29 mouse cellular contexts compared by ENCODE assay signal in the genomic region with DNA sequence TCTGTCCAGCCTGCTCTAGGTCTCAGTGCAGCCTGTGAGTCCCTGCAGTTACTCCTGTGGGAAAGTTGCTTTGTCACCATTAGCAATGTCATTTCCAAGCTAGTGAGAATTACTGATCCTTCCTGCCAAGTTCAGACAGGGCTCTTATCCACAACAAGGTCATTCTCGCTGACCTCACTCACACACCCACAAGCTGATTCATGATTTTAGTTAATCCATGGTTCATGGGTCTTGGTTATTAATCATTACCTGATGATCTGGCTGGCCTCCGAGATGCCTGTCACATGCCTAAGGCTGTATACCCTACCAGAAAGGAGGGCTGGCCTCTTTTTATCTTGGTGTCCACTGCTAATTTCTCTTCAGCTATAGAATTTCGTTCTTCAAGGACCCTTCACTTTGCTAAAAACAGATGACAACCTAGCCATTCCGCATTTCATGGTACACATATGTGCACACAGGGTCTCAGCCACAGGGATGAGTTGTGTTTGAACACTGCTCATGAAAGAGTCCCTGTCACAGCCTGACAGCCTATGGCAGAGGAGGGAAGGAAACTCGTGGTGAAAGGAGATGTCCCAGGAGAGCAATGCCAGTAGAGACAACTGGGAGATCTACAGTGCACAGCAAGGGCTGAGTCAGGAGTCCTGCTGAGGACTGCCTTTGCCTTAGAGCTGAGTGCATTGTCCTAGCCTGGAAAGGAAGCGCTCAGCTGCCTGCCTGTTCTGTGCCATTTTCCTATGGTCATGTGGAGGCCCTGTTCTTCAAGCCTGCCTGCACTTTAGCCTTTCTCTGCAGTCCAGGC. TPM values are rescaled to one million over a fixed set of nuclear protein-coding genes. Genes with fewer than 3 reads are reported as not detected.
A peak's percentile ranks its signal among the peaks of the same experiment; 100 is the strongest.
DNase-seq lines count a peak whose midpoint lies in the region; ATAC-seq and TF ChIP-seq lines count a peak whose summit lies in the region.
"Not testable (repeated sequence)": the region's sequence is repeated elsewhere in the genome, so short reads cannot be mapped to it uniquely, and the experiment has no call there.
"Had no signal": no experiment of that assay in that cellular context is flagged by ENCODE, and none has a peak within 500 bp of the region (broad histone marks: within the 10 kb centered on the region; RNA-seq: fewer than 3 reads in every experiment).

No protein-coding gene starts in this region.

- not testable (repeated sequence) for H3K9ac ChIP-seq in kidney, postnatal 0 days (ENCODE audit: low read depth, low read length)
- H3K9ac ChIP-seq in liver, adult 2 months (ENCODE audit: low read depth, low read length), result peak overlapping the region; percentile 12; the same call in 1 of the 2 replicates

- not testable (repeated sequence) for H3K4me2 ChIP-seq in kidney, postnatal 0 days (ENCODE audit: low read length)

- peak overlapping the region; percentile 51; the same call in 1 of the 2 replicates for H3K27ac ChIP-seq in kidney, postnatal 0 days
- H3K27ac ChIP-seq in liver, adult 2 months (replicated peaks; ENCODE audit: insufficient read depth, low read depth, low read length), result peak overlapping the region; percentile 75
- peak overlapping the region; percentile 30; the same call in 1 of the 2 replicates for H3K27ac ChIP-seq in small intestine, adult 2 months (ENCODE audit: insufficient read depth, low read depth, low read length)

- peak; percentile 19 for DNase-seq in NIH3T3 (ENCODE audit: low read depth)
- DNase-seq in adrenal gland, postnatal 14 days, result peak; percentile 52
- peak; percentile 19 to 28 for DNase-seq in heart, adult 9 months (ENCODE audit: low spot score in 2 of 2)
- peak; percentile 79 for DNase-seq in kidney, adult 18-20 months
- not testable (repeated sequence) for DNase-seq in kidney, postnatal 0 days (ENCODE audit: low spot score)
- DNase-seq in liver, adult 2 months (ENCODE audit: extremely low read depth, low read depth, low spot score), result peak; percentile 99
- DNase-seq in yolk sac, embryonic 10.5 days (ENCODE audit: low spot score), result peak; percentile 26

- H3K4me3 ChIP-seq in kidney, postnatal 0 days (replicated peaks; ENCODE audit: low read depth, low read length); liver, adult 2 months (ENCODE audit: insufficient read depth, low read depth, low read length); small intestine, adult 2 months (ENCODE audit: low read depth, low read length): not testable (repeated sequence)

- TF ChIP-seq POLR2A in liver, adult 2 months (IDR thresholded peaks at IDR 0.05; ENCODE audit: extremely low read depth, insufficient read depth, low read length); small intestine, adult 2 months (IDR thresholded peaks at IDR 0.05; ENCODE audit: low read depth, low read length): not testable (repeated sequence)

- H3K36me3 ChIP-seq in kidney, postnatal 0 days (ENCODE audit: insufficient read depth, low read length); liver, adult 2 months (ENCODE audit: control insufficient read depth, insufficient read depth, low read length); small intestine, adult 2 months (ENCODE audit: control insufficient read depth, insufficient read depth, low read length): not testable (repeated sequence)

- H3K79me2 ChIP-seq in liver, adult 2 months (ENCODE audit: control insufficient read depth, insufficient read depth, low read length), result not testable (repeated sequence)

- not testable (repeated sequence) for TF ChIP-seq CTCF in kidney, postnatal 0 days (IDR thresholded peaks at IDR 0.05; ENCODE audit: low read depth); liver, adult 2 months (IDR thresholded peaks at IDR 0.05; ENCODE audit: low read depth, low read length); small intestine, adult 2 months (IDR thresholded peaks at IDR 0.05; ENCODE audit: extremely low read depth, insufficient read length, insufficient replicate concordance, low read depth, low read length)

- H3K4me1 ChIP-seq in kidney, postnatal 0 days (replicated peaks; ENCODE audit: insufficient read depth, low read length); small intestine, adult 2 months (ENCODE audit: control insufficient read depth, insufficient read depth, insufficient read length, low read length): not testable (repeated sequence)
- H3K4me1 ChIP-seq in liver, adult 2 months (ENCODE audit: control insufficient read depth, insufficient read depth, low read length), result peaks cover 19% of the 10 kb centered on the region

- not testable (repeated sequence) for H3K27me3 ChIP-seq in kidney, postnatal 0 days (ENCODE audit: insufficient read depth, low read length); liver, adult 2 months (ENCODE audit: control insufficient read depth, insufficient read depth, low read length); small intestine, adult 2 months (ENCODE audit: control insufficient read depth, insufficient read depth, low read length)

- 46% methylated on average over 6 of the region's 6 CpGs for WGBS in kidney, postnatal 0 days
- WGBS in liver, adult 2 months, result 31% methylated on average over 6 of the region's 6 CpGs
- WGBS in small intestine, adult 2 months, result 35% methylated on average over 6 of the region's 6 CpGs

- ATAC-seq in kidney, postnatal 0 days (replicated peaks; ENCODE audit: low FRiP score, low read depth), result peak; percentile 91

- H3K9me3 ChIP-seq in kidney, postnatal 0 days (replicated peaks; ENCODE audit: low read length), result not testable (repeated sequence)

RNA-seq across cellular contexts. Expression of a gene that starts 7.2 kb away (rescaled TPM):
- 3.3 TPM in 1 of 2 replicates, not detected in the other for total RNA-seq in adrenal gland, postnatal 14 days (2021)
- 301 and 320 TPM in 2 replicates for polyA plus RNA-seq in kidney, postnatal 0 days (2015; fragmentation: Nextera tagmentation; extraction: Ambion mirVana)
- total RNA-seq in liver, adult 2 months (2014; rRNA removed), result 106 and 182 TPM in 2 replicates
- polyA plus RNA-seq in liver, adult 2 months (2012; rRNA removed), result 22.4 and 26.3 TPM in 2 replicates
- polyA plus RNA-seq in small intestine, adult 2 months (2012; rRNA removed), result 0.71 TPM in 1 of 2 replicates, not detected in the other
- total RNA-seq: ES-E14; gastrocnemius, postnatal 10 days; granulocyte monocyte progenitor cell, adult 5-6 weeks; layer of hippocampus, adult 18-20 months; layer of hippocampus, postnatal 14 days; left cerebral cortex, adult 8-10 months; left cerebral cortex, postnatal 4 days had no signal
- polyA plus RNA-seq: activated CD4-positive, CD25-positive, alpha-beta regulatory T cell, adult 4 months; embryonic facial prominence, embryonic 11.5 days; forebrain, embryonic 10.5 days; forebrain, embryonic 16.5 days; heart, embryonic 14.5 days; hindbrain, embryonic 13.5 days; midbrain, embryonic 15.5 days; neural tube, embryonic 13.5 days had no signal

RNA-seq across cellular contexts. Expression of a gene that starts 19.6 kb away (rescaled TPM):
- total RNA-seq in adrenal gland, postnatal 14 days (2021), result not detected in 2 replicates
- polyA plus RNA-seq in kidney, postnatal 0 days (2015; fragmentation: Nextera tagmentation; extraction: Ambion mirVana), result 0.20 and 0.24 TPM in 2 replicates
- not detected in 2 replicates for total RNA-seq in liver, adult 2 months (2014; rRNA removed)
- polyA plus RNA-seq in liver, adult 2 months (2012; rRNA removed), result not detected in 2 replicates
- not detected in 2 replicates for polyA plus RNA-seq in small intestine, adult 2 months (2012; rRNA removed)
- total RNA-seq: gastrocnemius, postnatal 10 days; granulocyte monocyte progenitor cell, adult 5-6 weeks; heart, postnatal 36 days; layer of hippocampus, adult 18-20 months; layer of hippocampus, postnatal 14 days had no signal
- polyA plus RNA-seq: activated CD4-positive, CD25-positive, alpha-beta regulatory T cell, adult 4 months; embryonic facial prominence, embryonic 11.5 days; forebrain, embryonic 10.5 days; heart, embryonic 14.5 days; liver, embryonic 15.5 days; stomach, embryonic 15.5 days had no signal

RNA-seq across cellular contexts. Expression of a gene that starts 21.0 kb away (rescaled TPM):
- not detected in 2 replicates for total RNA-seq in adrenal gland, postnatal 14 days (2021)
- not detected in 2 replicates for polyA plus RNA-seq in kidney, postnatal 0 days (2015; fragmentation: Nextera tagmentation; extraction: Ambion mirVana)
- not detected in 2 replicates for total RNA-seq in liver, adult 2 months (2014; rRNA removed)
- not detected in 2 replicates for polyA plus RNA-seq in liver, adult 2 months (2012; rRNA removed)
- polyA plus RNA-seq in small intestine, adult 2 months (2012; rRNA removed), result not detected in 2 replicates
- total RNA-seq: ES-E14; gastrocnemius, postnatal 10 days; granulocyte monocyte progenitor cell, adult 5-6 weeks; heart, postnatal 36 days; layer of hippocampus, adult 18-20 months; layer of hippocampus, postnatal 14 days; left cerebral cortex, adult 8-10 months; left cerebral cortex, postnatal 4 days had no signal
- polyA plus RNA-seq: activated CD4-positive, CD25-positive, alpha-beta regulatory T cell, adult 4 months; embryonic facial prominence, embryonic 11.5 days; forebrain, embryonic 10.5 days; forebrain, embryonic 16.5 days; heart, embryonic 14.5 days; hindbrain, embryonic 13.5 days; limb, embryonic 15.5 days; liver, embryonic 15.5 days; lung, embryonic 16.5 days; midbrain, embryonic 15.5 days; neural tube, embryonic 13.5 days; stomach, embryonic 15.5 days had no signal

RNA-seq across cellular contexts. Expression of a gene that starts 30.1 kb away (rescaled TPM):
- not detected in 2 replicates for total RNA-seq in adrenal gland, postnatal 14 days (2021)
- polyA plus RNA-seq in kidney, postnatal 0 days (2015; fragmentation: Nextera tagmentation; extraction: Ambion mirVana), result 2.9 and 3.0 TPM in 2 replicates
- not detected in 2 replicates for total RNA-seq in liver, adult 2 months (2014; rRNA removed)
- not detected in 2 replicates for polyA plus RNA-seq in liver, adult 2 months (2012; rRNA removed)
- 0.04 TPM in 1 of 2 replicates, not detected in the other for polyA plus RNA-seq in small intestine, adult 2 months (2012; rRNA removed)
- total RNA-seq: granulocyte monocyte progenitor cell, adult 5-6 weeks; heart, postnatal 36 days; layer of hippocampus, adult 18-20 months; left cerebral cortex, adult 8-10 months had no signal

RNA-seq across cellular contexts. Expression of a gene that starts 33.8 kb away (rescaled TPM):
- not detected in 2 replicates for total RNA-seq in adrenal gland, postnatal 14 days (2021)
- polyA plus RNA-seq in kidney, postnatal 0 days (2015; fragmentation: Nextera tagmentation; extraction: Ambion mirVana), result not detected in 2 replicates
- not detected in 2 replicates for total RNA-seq in liver, adult 2 months (2014; rRNA removed)
- polyA plus RNA-seq in liver, adult 2 months (2012; rRNA removed), result not detected in 2 replicates
- not detected in 2 replicates for polyA plus RNA-seq in small intestine, adult 2 months (2012; rRNA removed)
- total RNA-seq: gastrocnemius, postnatal 10 days; granulocyte monocyte progenitor cell, adult 5-6 weeks; heart, postnatal 36 days; layer of hippocampus, adult 18-20 months; layer of hippocampus, postnatal 14 days; left cerebral cortex, adult 8-10 months; left cerebral cortex, postnatal 4 days had no signal
- polyA plus RNA-seq: activated CD4-positive, CD25-positive, alpha-beta regulatory T cell, adult 4 months; embryonic facial prominence, embryonic 11.5 days; forebrain, embryonic 10.5 days; forebrain, embryonic 16.5 days; heart, embryonic 14.5 days; hindbrain, embryonic 13.5 days; limb, embryonic 15.5 days; liver, embryonic 15.5 days; lung, embryonic 16.5 days; midbrain, embryonic 15.5 days; neural tube, embryonic 13.5 days; stomach, embryonic 15.5 days; thymus, postnatal 0 days had no signal

Comparison
In these comparisons a context has a peak if more than half of its experiments do, and no peak if none do; other contexts are left out.
1. RNA of a gene that starts 7.2 kb away (polyA plus RNA-seq): 301 to 320 TPM in kidney, postnatal 0 days and 22.4 to 26.3 TPM in liver, adult 2 months; 0.71 TPM in small intestine, adult 2 months; every median in the first group is over 10 times any median in the second.
2. Peak in every context shown above with its lines, with median percentiles within 50 percentile points of each other: H3K27ac ChIP-seq.